Mouse (Mus musculus) CH12.LX (cell line): ENCODE measurements around the gene Tas1r3. TPM values are rescaled to one million over a fixed set of nuclear protein-coding genes. Genes with fewer than 3 reads are reported as not detected.

ENCODE experiments used
- DNase-seq: peaks from one replicate; pipeline ENCODE4 v3.0.0-alpha.2; 2013; ENCODE audit errors: extremely low read depth
- H3K27ac ChIP-seq: 2 replicates; pipeline ENCODE4 v1.5.1; 2012; ENCODE audit warnings: low read depth, mild to moderate bottlenecking, control low read depth, moderate library complexity; ENCODE audit not compliant: insufficient read depth
- H3K27me3 ChIP-seq: replicated peaks from 2 replicates; pipeline ENCODE3; 2012; ENCODE audit warnings: inconsistent platforms
- H3K36me3 ChIP-seq, 2 experiments: replicated peaks in 1 of 2; 2 replicates each; pipeline versions ENCODE3 to v1.6.1; 2012; ENCODE audit warnings: inconsistent platforms in 1 of 2, low read length in 1 of 2, mild to moderate bottlenecking in 1 of 2, mixed read lengths in 1 of 2, moderate library complexity in 1 of 2; ENCODE audit not compliant: control insufficient read depth in 1 of 2, insufficient read depth in 1 of 2
- H3K4me1 ChIP-seq, 2 experiments: 2 replicates each; pipeline ENCODE4 v1.6.1; 2012; ENCODE audit warnings: inconsistent platforms in 1 of 2, moderate library complexity in 1 of 2; ENCODE audit not compliant: insufficient read depth in 2 of 2, control insufficient read depth in 1 of 2
- H3K4me2 ChIP-seq: 2 replicates; pipeline ENCODE4 v1.6.1; 2012; ENCODE audit warnings: low read depth, mild to moderate bottlenecking, control low read depth; ENCODE audit not compliant: poor library complexity, insufficient read depth, severe bottlenecking
- H3K4me3 ChIP-seq, 3 experiments: fragments of 150-350 bp in 1 of 3; sonication (generic) in 1 of 3; replicated peaks in 1 of 3; 2 replicates each; pipeline versions ENCODE3 to v1.5.1; 2011 to 2012; ENCODE audit warnings: low read depth in 2 of 3, low read length in 2 of 3, mild to moderate bottlenecking in 2 of 3, moderate library complexity in 2 of 3, control low read depth in 1 of 3, improper control_type of control experiment in 1 of 3, inconsistent platforms in 1 of 3, mixed read lengths in 1 of 3; ENCODE audit not compliant: poor library complexity in 1 of 3
- H3K79me2 ChIP-seq: replicated peaks from 2 replicates; pipeline ENCODE4 v1.6.1; 2012; ENCODE audit warnings: mild to moderate bottlenecking, moderate library complexity; ENCODE audit not compliant: control insufficient read depth, poor library complexity, insufficient read depth, severe bottlenecking; ENCODE audit errors: extremely low read depth
- H3K9ac ChIP-seq: 2 replicates; pipeline ENCODE4 v1.6.1; 2012; ENCODE audit warnings: low read depth, mild to moderate bottlenecking, control low read depth, moderate library complexity; ENCODE audit not compliant: insufficient read depth
- H3K9me3 ChIP-seq: replicated peaks from 2 replicates; pipeline ENCODE3; 2012; ENCODE audit warnings: low read length, inconsistent platforms, mixed read lengths
- CHD1 ChIP-seq: IDR thresholded peaks from 2 replicates; pipeline ENCODE4 v1.6.1; 2012; ENCODE audit warnings: low read depth, low read length, improper control_type of control experiment, inconsistent platforms
- CHD2 ChIP-seq: IDR thresholded peaks from 2 replicates; pipeline ENCODE4 v1.6.1; 2011; ENCODE audit warnings: low read length, improper control_type of control experiment
- CTCF ChIP-seq, 2 experiments: IDR thresholded peaks in 1 of 2; conservative IDR thresholded peaks in 1 of 2; 2 replicates each; pipeline ENCODE4 v1.5.1; 2011 to 2012; ENCODE audit warnings: low read depth in 2 of 2, low read length in 2 of 2, improper control_type of control experiment in 1 of 2, inconsistent platforms in 1 of 2, mild to moderate bottlenecking in 1 of 2, moderate library complexity in 1 of 2
- E2F4 ChIP-seq: IDR thresholded peaks from 2 replicates; pipeline ENCODE4 v1.6.1; 2011; ENCODE audit warnings: low read depth, low read length, improper control_type of control experiment; ENCODE audit not compliant: insufficient replicate concordance
- ELF1 ChIP-seq: IDR thresholded peaks from 2 replicates; pipeline ENCODE4 v1.6.1; 2014; ENCODE audit warnings: low read depth, mild to moderate bottlenecking, inconsistent platforms, low read length, improper control_type of control experiment
- HCFC1 ChIP-seq: IDR thresholded peaks from 2 replicates; pipeline ENCODE4 v1.6.1; 2012; ENCODE audit warnings: low read depth, mild to moderate bottlenecking, inconsistent platforms, low read length, improper control_type of control experiment
- IRF4 ChIP-seq: IDR thresholded peaks from 2 replicates; pipeline ENCODE4 v1.6.1; 2014; ENCODE audit warnings: low read depth, mild to moderate bottlenecking, inconsistent platforms, low read length, improper control_type of control experiment
- MAFK ChIP-seq: IDR thresholded peaks from 2 replicates; pipeline ENCODE4 v1.6.1; 2011; ENCODE audit warnings: low read length, improper control_type of control experiment; ENCODE audit not compliant: insufficient replicate concordance
- MAZ ChIP-seq: IDR thresholded peaks from 2 replicates; pipeline ENCODE4 v1.6.1; 2012; ENCODE audit warnings: low read depth, mild to moderate bottlenecking, inconsistent platforms, low read length, improper control_type of control experiment, moderate library complexity
- MXI1 ChIP-seq: IDR thresholded peaks from 2 replicates; pipeline ENCODE4 v1.6.1; 2011; ENCODE audit warnings: mild to moderate bottlenecking, low read depth, low read length, improper control_type of control experiment
- NELFE ChIP-seq: IDR thresholded peaks from 2 replicates; pipeline ENCODE4 v1.6.1; 2011; ENCODE audit warnings: low read depth, low read length, improper control_type of control experiment
- PAX5 ChIP-seq: IDR thresholded peaks from 2 replicates; pipeline ENCODE4 v1.6.1; 2012; ENCODE audit warnings: low read length, inconsistent platforms, mixed read lengths
- POLR2A ChIP-seq: IDR thresholded peaks from 2 replicates; pipeline ENCODE4 v1.6.1; 2011; ENCODE audit warnings: low read depth, mild to moderate bottlenecking, improper control_type of control experiment, low read length
- RAD21 ChIP-seq: IDR thresholded peaks from 2 replicates; pipeline ENCODE4 v1.6.1; 2011; ENCODE audit warnings: low read depth, mild to moderate bottlenecking, low read length, improper control_type of control experiment, moderate library complexity
- SMC3 ChIP-seq: IDR thresholded peaks from 2 replicates; pipeline ENCODE4 v1.6.1; 2011; ENCODE audit warnings: low read depth, low read length, improper control_type of control experiment
- TCF12 ChIP-seq: IDR thresholded peaks from 2 replicates; pipeline ENCODE4 v1.6.1; 2014; ENCODE audit warnings: low read depth, mild to moderate bottlenecking, inconsistent platforms, low read length, improper control_type of control experiment
- ZKSCAN1 ChIP-seq: IDR thresholded peaks from 2 replicates; pipeline ENCODE4 v1.6.1; 2012; ENCODE audit warnings: low read depth, inconsistent platforms, low read length, improper control_type of control experiment, borderline replicate concordance
- dilution Hi-C: fragments of 300-500 bp; cut with MboI; formaldehyde crosslinking; loops from 2 replicates; pipeline ENCODE4 v1.14.3; 2020; ENCODE audit warnings: low sequenced_read_pairs; ENCODE audit not compliant: extremely low pct_unique_long_range_greater_than_20kb, extremely low pct_ligation_motif_present
- in situ Hi-C: fragments of 300-500 bp; cut with MboI; formaldehyde crosslinking; loops from 3 replicates; pipeline ENCODE4 v1.14.3; 2019; ENCODE audit warnings: low sequenced_read_pairs, low pct_ligation_motif_present, low pct_unique_long_range_greater_than_20kb, mixed read lengths
- polyA plus RNA-seq: library from polyadenylated mRNA; unstranded; fragments of >175 nt; gene quantifications from 2 replicates; pipeline ENCODE4 v1.2.1, GENCODE M21; 2012; ENCODE audit warnings: low read depth; ENCODE audit not compliant: insufficient read length
- total RNA-seq, 2 experiments: library from RNA; depleted of rRNA; stranded (reverse); fragments of 300-350 nt in 1 of 2; fragments of >200 nt in 1 of 2; gene quantifications; 2 replicates each; pipeline ENCODE4 v1.2.3; 2012 to 2014

The Tas1r3 gene
- total and polyA plus RNA-seq, 3 experiments, result 0.15 to 0.89 (median 0.47) TPM

DNA sequence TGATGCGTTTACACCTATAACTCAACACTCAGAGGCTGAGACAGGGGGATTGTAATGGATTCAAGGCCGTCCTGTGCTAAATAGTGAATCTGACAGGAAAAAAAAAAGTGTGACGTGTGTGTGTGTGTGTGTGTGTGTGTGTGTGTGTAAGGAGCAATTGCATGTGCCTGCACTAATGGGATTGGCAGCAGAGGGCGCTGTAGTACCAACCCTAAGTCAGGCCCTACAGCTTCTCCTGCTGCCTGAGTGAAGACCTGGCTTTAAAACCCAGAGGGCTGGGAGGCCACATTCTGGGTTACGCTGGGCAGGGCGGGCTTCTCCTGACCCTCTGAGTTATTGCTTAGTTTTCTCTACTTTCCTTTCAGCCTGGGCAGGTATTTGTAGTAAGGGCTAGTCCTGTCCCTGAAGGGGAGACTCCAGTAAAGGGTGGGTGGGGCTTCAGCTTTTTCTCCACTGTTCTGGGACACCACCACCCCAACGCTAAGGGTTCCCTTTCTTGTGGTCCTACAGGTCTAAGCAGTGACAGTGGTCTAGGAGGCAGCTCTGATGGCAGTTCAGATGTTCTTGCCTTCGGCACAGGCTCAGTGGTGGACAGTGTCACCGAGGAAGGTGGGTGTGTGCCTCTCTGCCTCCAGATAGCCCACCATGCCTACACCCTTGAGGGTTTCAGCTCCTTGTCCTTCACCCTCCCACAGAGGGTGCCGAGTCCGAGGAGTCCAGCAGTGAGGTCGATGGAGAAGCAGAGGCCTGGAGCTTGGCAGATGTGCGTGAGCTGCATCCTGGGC lies 41.3 kb upstream of the Tas1r3 start:
- Histone ChIP-seq H3K27ac (no peak overlapping the region), H3K9me3 (no peaks in the 10 kb centered on the region), H3K9ac (no peak overlapping the region), H3K79me2 (no peaks in the 10 kb centered on the region), H3K27me3 (no peaks in the 10 kb centered on the region), H3K4me2 (no peak overlapping the region), H3K36me3 (peaks cover 45 to 83% of the 10 kb centered on the region in 2 experiments), H3K4me1 (0 out of 4 replicates have a peak, but pooled peaks cover 0 to 2% of the 10 kb centered on the region in 2 experiments), H3K4me3 (no peak overlapping the region)
- in situ Hi-C loops, result no loop called here
- TF ChIP-seq RAD21 (peak; percentile 39), HCFC1 (no peak), MXI1 (no peak), NELFE (no peak), CHD1 (no peak), PAX5 (no peak), TCF12 (no peak), CHD2 (no peak), ELF1 (no peak), CTCF (conservative IDR thresholded peaks at IDR 0.05 in 1 of 2, IDR thresholded peaks at IDR 0.05 in 1 of 2; ENCODE audit: low read depth in 2 of 2, low read length in 2 of 2) (peak in 1 of 2 experiments; percentile 49; a peak in 2 of 4 replicates), IRF4 (no peak), MAFK (no peak), E2F4 (no peak), MAZ (no peak), SMC3 (peak; percentile 21), POLR2A (no peak)
- DNase-seq, result peak; percentile 45
- dilution Hi-C loops, result no loop called here

DNA sequence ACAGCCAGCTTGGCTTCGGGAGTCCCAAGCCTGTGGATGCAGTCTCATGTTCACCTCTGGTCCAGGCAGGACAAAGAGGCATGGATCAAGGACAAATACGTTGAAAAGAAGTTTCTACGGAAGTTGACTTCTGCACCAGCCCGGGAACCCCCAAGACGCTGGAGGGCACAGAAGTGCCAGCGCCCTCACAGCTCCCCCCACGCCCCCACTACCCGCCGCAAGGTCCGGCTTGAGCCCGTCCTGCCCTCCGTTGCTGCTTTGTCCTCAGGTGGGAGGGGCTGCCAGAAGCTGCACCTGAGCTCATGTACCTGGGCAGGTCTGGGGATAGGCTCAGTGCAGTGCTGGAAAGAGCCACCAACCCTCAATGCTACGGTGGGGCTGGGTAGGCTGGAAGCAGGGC lies 40.1 kb upstream of the Tas1r3 start:
- TF ChIP-seq ZKSCAN1, result no peak
- TF ChIP-seq IRF4, result no peak
- TF ChIP-seq PAX5, result no peak
- no peak for TF ChIP-seq MXI1
- no peak for TF ChIP-seq SMC3
- TF ChIP-seq, all 38 proteins: peak for 0
- H3K4me1 ChIP-seq, result 0 out of 4 replicates have a peak, but pooled peaks cover 0 to 2% of the 10 kb centered on the region in 2 experiments
- H3K9me3 ChIP-seq, result no peaks in the 10 kb centered on the region
- H3K27ac ChIP-seq, result no peak overlapping the region
- no peaks in the 10 kb centered on the region for H3K27me3 ChIP-seq
- no peak overlapping the region for H3K9ac ChIP-seq
- H3K4me2 ChIP-seq, result no peak overlapping the region
- no peak overlapping the region for H3K4me3 ChIP-seq
- H3K79me2 ChIP-seq, result no peaks in the 10 kb centered on the region
- H3K36me3 ChIP-seq, result peaks cover 48 to 94% of the 10 kb centered on the region in 2 experiments
- in situ Hi-C loops (no loop called here), dilution Hi-C loops (no loop called here)
- no peak for DNase-seq
